Mouse (Mus musculus) stomach, postnatal 0 days (tissue): ENCODE data around the gene Ccdc169. TPM values are rescaled to one million over a fixed set of nuclear protein-coding genes. Genes with fewer than 3 reads are reported as not detected.
"Not testable (repeated sequence)": the region's sequence is repeated elsewhere in the genome, so short reads cannot be mapped to it uniquely, and the experiment has no call there.

Source experiments
- ATAC-seq: fragments of 200-750 bp; cut with Nextera tagmentation; 2 replicates; pipeline ENCODE4 v1.8.0; 2017; ENCODE audit not compliant: low FRiP score, low TSS enrichment
- DNase-seq: peaks from one replicate; pipeline ENCODE4 v3.0.0-alpha.2; 2016; ENCODE audit warnings: low spot score
- H3K27ac ChIP-seq: fragments of 300-500 bp; sonication (generic); replicated peaks from 2 replicates; pipeline ENCODE4 v1.5.1; 2014; ENCODE audit warnings: mild to moderate bottlenecking, control low read depth
- H3K27me3 ChIP-seq: fragments of 300-500 bp; sonication (generic); 2 replicates; pipeline ENCODE4 v1.6.1; 2014; ENCODE audit warnings: low read length; ENCODE audit not compliant: control insufficient read depth, insufficient read depth
- H3K36me3 ChIP-seq: fragments of 300-500 bp; sonication (generic); 2 replicates; pipeline ENCODE4 v1.6.1; 2014; ENCODE audit warnings: low read length, mixed read lengths; ENCODE audit not compliant: control insufficient read depth, insufficient read depth
- H3K4me1 ChIP-seq: fragments of 300-500 bp; sonication (generic); replicated peaks from 2 replicates; pipeline ENCODE4 v1.6.1; 2014; ENCODE audit warnings: antibody characterized with exemption; ENCODE audit not compliant: control insufficient read depth, insufficient read depth
- H3K4me2 ChIP-seq: fragments of 300-500 bp; sonication (generic); replicated peaks from 2 replicates; pipeline ENCODE4 v1.6.1; 2014; ENCODE audit warnings: low read depth, mild to moderate bottlenecking, control low read depth, moderate library complexity
- H3K4me3 ChIP-seq: fragments of 300-500 bp; sonication (generic); 2 replicates; pipeline ENCODE4 v1.5.1; 2014; ENCODE audit warnings: low read depth, low read length, control low read depth
- H3K9ac ChIP-seq: fragments of 300-500 bp; sonication (generic); 2 replicates; pipeline ENCODE4 v1.6.1; 2014; ENCODE audit warnings: mild to moderate bottlenecking, low read length, control low read depth, mixed read lengths
- H3K9me3 ChIP-seq: fragments of 300-500 bp; sonication (generic); 2 replicates; pipeline ENCODE4 v1.6.1; 2016; ENCODE audit warnings: low read length; ENCODE audit not compliant: control insufficient read depth
- CTCF ChIP-seq: IDR thresholded peaks from 2 replicates; pipeline ENCODE4 v1.5.1; 2016; ENCODE audit warnings: antibody characterized with exemption, low read depth, mild to moderate bottlenecking, moderate library complexity
- EP300 ChIP-seq: optimal IDR thresholded peaks from 2 replicates; pipeline ENCODE3; 2016; ENCODE audit warnings: antibody characterized with exemption
- WGBS: fragments of 180-500 bp; shearing (Covaris S2); extraction: QIAGEN DNeasy Blood & Tissue Kit; methylation state at CpG from one replicate; pipeline ENCODE4 v1.1.7; 2014; 5-methylcytosine and 5-hydroxymethylcytosine counted together
- polyA plus RNA-seq: library from polyadenylated mRNA; unstranded; fragments of >200 nt; fragmentation: Nextera tagmentation; extraction: Ambion mirVana; gene quantifications from 2 replicates; pipeline ENCODE4 v1.2.1, GENCODE M21; 2015

The Ccdc169 gene
- polyA plus RNA-seq, 1 experiment from 2014 or later = 0.05 TPM

DNA sequence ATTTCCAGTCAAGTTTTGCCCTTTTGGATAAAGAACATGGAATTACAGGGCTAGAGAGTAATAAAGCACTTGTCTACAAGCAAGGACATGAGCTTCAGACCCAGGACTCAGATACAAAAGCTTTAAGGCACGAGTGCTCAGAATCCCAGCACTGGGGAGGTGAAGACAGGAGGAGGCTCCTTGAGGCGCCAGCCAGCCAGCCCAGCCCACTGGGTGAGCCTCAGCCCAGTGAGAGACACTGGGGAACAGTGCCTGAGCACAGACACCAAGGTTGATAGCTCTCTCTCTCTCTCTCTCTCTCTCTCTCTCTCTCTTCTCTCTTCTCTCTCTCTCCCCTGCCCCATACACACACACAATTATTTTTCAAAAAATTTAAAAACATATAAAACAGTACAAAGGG is 56.2 kb downstream of the Ccdc169 start:
- ATAC-seq (no peak), DNase-seq (no peak)
- H3K4me2 ChIP-seq = no peak overlapping the region
- H3K27me3 ChIP-seq = no peaks in the 10 kb centered on the region
- H3K4me3 ChIP-seq = no peak overlapping the region
- no peaks in the 10 kb centered on the region for H3K4me1 ChIP-seq
- no peak overlapping the region for H3K9ac ChIP-seq
- WGBS = 64% methylated on average over 2 of the region's 2 CpGs
- no peak for TF ChIP-seq EP300
- TF ChIP-seq CTCF = no peak
- no peaks in the 10 kb centered on the region for H3K36me3 ChIP-seq
- no peak overlapping the region for H3K27ac ChIP-seq
- H3K9me3 ChIP-seq = no peaks in the 10 kb centered on the region

DNA sequence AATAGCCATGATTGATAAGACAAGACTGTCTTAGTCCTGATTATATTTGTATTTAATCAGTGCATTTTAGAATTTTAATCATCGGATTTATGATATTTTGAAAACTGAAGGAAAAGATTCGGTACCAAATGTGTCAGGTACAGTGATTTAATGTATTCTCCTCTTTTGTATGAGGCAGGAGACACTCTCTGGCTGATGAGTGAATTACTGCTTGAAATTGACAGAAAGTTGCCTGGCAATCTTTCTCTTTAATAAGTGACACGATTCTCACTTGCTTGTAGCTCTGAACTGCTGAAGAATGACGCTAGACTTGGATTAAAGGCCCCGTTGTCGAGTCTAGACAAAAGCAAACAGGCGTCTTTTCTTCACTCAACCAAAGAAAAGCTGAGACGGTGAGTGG is 57.7 kb downstream of the Ccdc169 start:
- no peak for ATAC-seq
- 67% methylated on average over 8 of the region's 8 CpGs for WGBS
- Histone ChIP-seq H3K4me3 (no peak overlapping the region), H3K4me1 (no peaks in the 10 kb centered on the region), H3K9ac (no peak overlapping the region), H3K27me3 (no peaks in the 10 kb centered on the region), H3K27ac (no peak overlapping the region), H3K4me2 (no peak overlapping the region), H3K36me3 (no peaks in the 10 kb centered on the region), H3K9me3 (no peaks in the 10 kb centered on the region)
- no peak for DNase-seq
- no peak for TF ChIP-seq CTCF
- no peak for TF ChIP-seq EP300

DNA sequence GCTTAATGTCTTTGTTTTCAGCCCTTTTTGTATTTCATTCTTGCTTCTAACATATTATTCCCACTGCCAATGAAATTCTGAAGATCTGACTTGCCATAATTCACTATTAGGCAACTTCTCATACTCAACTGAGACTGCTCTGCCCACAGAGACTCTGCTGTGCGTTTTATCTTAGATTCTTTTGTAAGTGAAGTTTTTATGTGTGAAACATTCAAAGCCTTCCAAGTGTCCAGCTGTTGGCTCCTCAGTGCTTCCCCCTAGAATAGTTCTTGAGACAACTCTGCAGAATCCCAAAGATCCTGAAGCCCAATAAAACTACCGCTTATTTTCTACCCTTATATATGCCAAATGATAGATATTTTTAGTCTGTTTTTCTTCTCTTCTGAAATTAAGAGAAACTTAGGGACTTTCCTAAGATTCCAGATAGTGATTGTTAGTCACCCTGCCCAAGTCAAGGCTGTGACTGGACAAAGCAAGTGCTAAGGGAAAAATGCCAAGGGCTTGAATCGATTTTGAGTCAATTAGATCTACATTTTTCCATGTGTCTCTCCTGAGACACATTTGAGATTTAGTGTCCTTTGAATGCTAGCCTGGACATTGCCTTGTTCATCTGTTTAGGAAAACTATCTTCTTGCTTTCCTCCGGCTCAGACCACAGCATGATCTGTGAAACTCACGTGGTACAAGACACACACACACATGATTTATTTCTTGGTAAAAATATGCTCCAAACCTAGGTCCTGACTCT is 58.6 kb downstream of the Ccdc169 start:
- ATAC-seq (no peak), DNase-seq (no peak)
- Histone ChIP-seq H3K27ac (no peak overlapping the region), H3K4me1 (no peaks in the 10 kb centered on the region), H3K27me3 (no peaks in the 10 kb centered on the region), H3K9ac (no peak overlapping the region), H3K9me3 (no peaks in the 10 kb centered on the region), H3K4me2 (no peak overlapping the region), H3K36me3 (no peaks in the 10 kb centered on the region), H3K4me3 (no peak overlapping the region)
- TF ChIP-seq EP300 = no peak
- TF ChIP-seq CTCF = no peak
- WGBS = 69% methylated on average over 5 of the region's 5 CpGs

DNA sequence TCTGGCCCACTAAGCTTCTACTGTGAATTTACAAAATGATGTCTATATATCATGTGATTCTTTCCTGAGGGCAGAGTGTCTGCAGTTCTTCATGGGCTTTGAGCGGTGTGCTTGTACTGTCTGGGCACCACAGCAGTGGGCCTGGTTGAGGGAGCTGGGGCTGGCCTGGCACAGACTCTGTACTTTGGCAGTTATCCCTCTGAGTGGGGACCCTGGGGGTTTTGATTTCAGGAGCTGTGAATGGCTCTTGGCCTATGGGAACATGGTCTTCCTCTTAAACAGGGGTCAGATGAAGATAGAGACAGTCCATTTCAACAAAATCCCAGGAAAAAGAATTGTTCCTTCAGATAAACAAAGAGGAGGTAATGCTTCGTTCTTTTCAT is 59.2 kb downstream of the Ccdc169 start:
- TF ChIP-seq EP300 (no peak), CTCF (no peak)
- H3K4me3 ChIP-seq = no peak overlapping the region

DNA sequence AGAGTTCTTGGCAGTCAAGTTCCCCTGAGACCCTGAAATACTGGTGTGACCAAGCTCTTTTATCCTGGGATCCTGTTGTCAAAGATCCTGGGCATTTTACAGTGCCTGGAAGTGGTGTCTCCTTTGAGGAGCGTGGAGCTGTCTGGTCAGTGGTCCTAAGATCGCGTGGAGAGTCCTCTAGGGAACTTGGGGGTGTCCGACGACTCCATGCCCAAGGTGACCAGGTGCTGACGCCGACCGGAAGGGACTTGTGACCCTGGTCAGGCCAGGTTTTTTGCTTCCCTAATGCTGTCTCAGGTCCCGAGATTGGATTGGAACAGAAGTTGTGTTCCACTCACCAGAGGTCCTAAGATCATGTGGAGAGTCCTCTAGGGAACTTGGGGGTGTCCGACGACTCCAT is 66.5 kb downstream of the Ccdc169 start:
- not testable (repeated sequence) for H3K27ac ChIP-seq, H3K9ac ChIP-seq, H3K27me3 ChIP-seq, ATAC-seq, DNase-seq, H3K36me3 ChIP-seq, H3K4me3 ChIP-seq, H3K4me2 ChIP-seq, H3K4me1 ChIP-seq, H3K9me3 ChIP-seq
- 89% methylated on average over 11 of the region's 11 CpGs for WGBS

More for the DNA sequence above, 59.2 kb downstream of the Ccdc169 start:
- H3K36me3 ChIP-seq = no peaks in the 10 kb centered on the region
- H3K9me3 ChIP-seq = no peaks in the 10 kb centered on the region
- H3K4me2 ChIP-seq = no peak overlapping the region
- H3K27me3 ChIP-seq = no peaks in the 10 kb centered on the region
- H3K9ac ChIP-seq = no peak overlapping the region
- DNase-seq = no peak
- H3K4me1 ChIP-seq = no peaks in the 10 kb centered on the region
- no peak for ATAC-seq
- H3K27ac ChIP-seq = no peak overlapping the region
- WGBS = 68% methylated on average over 2 of the region's 2 CpGs

DNA sequence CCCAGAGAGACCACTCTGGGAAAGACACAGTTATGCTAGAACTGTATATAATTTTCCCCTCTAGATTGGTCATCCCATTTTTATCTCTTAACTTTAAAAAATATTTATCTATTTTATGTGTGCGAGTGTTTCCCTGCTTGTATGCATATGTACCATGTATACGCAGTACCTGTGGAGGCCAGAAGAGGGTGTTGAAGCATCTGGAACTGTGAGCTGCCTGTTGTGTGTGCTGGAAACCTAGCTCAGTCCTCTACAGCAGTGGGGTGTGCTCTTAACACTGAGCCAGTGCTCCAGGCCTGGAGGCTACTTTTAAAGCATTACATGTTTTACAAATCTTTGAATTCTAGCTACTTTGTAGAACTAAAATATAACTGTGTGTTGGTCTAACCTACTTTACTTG is 69.3 kb downstream of the Ccdc169 start:
- H3K27me3 ChIP-seq = no peaks in the 10 kb centered on the region
- no peak overlapping the region for H3K4me3 ChIP-seq
- no peaks in the 10 kb centered on the region for H3K36me3 ChIP-seq
- no peak overlapping the region for H3K4me2 ChIP-seq
- WGBS = 96% methylated on average over 2 of the region's 2 CpGs
- no peaks in the 10 kb centered on the region for H3K9me3 ChIP-seq
- no peak for TF ChIP-seq EP300
- TF ChIP-seq CTCF = no peak
- no peak for ATAC-seq
- H3K27ac ChIP-seq = no peak overlapping the region
- H3K9ac ChIP-seq = no peak overlapping the region
- no peaks in the 10 kb centered on the region for H3K4me1 ChIP-seq
- no peak for DNase-seq
